Mouse (Mus musculus): ENCODE measurements around the gene Mknk2. TPM values are rescaled to one million over a fixed set of nuclear protein-coding genes. Genes with fewer than 3 reads are reported as not detected.

Gene Mknk2
- polyA plus RNA-seq, 1 experiment from 2014 or later: 105 TPM

- peaks cover 64% of the 10 kb centered on the region for H3K36me3 ChIP-seq
- WGBS: 88% methylated on average over 3 of the region's 3 CpGs
Measured at GRCm38 (mm10) chr10:80686617-80687016, 8.7 kb upstream of the Mknk2 start.

GRCm38 (mm10) chr10:80684984-80685383 is 7.1 kb upstream of the Mknk2 start:
- peaks cover 4% of the 10 kb centered on the region for H3K4me1 ChIP-seq
- ATAC-seq (ENCODE audit: insufficient number of reproducible peaks, low FRiP score, low TSS enrichment, low read depth): no peak
- H3K9me3 ChIP-seq (replicated peaks): no peaks in the 10 kb centered on the region
- no peak overlapping the region for H3K9ac ChIP-seq
- H3K36me3 ChIP-seq: peaks cover 48% of the 10 kb centered on the region
- H3K27me3 ChIP-seq: no peaks in the 10 kb centered on the region
- H3K4me2 ChIP-seq (replicated peaks): no peak overlapping the region
- H3K4me3 ChIP-seq (replicated peaks): no peak overlapping the region
- no peak overlapping the region for H3K27ac ChIP-seq (replicated peaks)
- 96% methylated on average over 4 of the region's 4 CpGs for WGBS

More at GRCm38 (mm10) chr10:80686617-80687016, 8.7 kb upstream of the Mknk2 start:
- Histone ChIP-seq H3K9ac (no peak overlapping the region), H3K4me1 (no peaks in the 10 kb centered on the region), H3K4me3 (replicated peaks) (no peak overlapping the region), H3K27ac (replicated peaks) (no peak overlapping the region), H3K27me3 (no peaks in the 10 kb centered on the region), H3K4me2 (replicated peaks) (no peak overlapping the region), H3K9me3 (replicated peaks) (no peaks in the 10 kb centered on the region)
- no peak for ATAC-seq (ENCODE audit: insufficient number of reproducible peaks, low FRiP score, low TSS enrichment, low read depth)

- Histone ChIP-seq H3K4me1 (peaks cover 12% of the 10 kb centered on the region), H3K4me3 (replicated peaks) (no peak overlapping the region), H3K27me3 (no peaks in the 10 kb centered on the region), H3K36me3 (peaks cover 41% of the 10 kb centered on the region), H3K9me3 (replicated peaks) (no peaks in the 10 kb centered on the region), H3K27ac (replicated peaks) (no peak overlapping the region), H3K4me2 (replicated peaks) (no peak overlapping the region), H3K9ac (no peak overlapping the region)
- 61% methylated on average over 6 of the region's 6 CpGs for WGBS
- ATAC-seq (ENCODE audit: insufficient number of reproducible peaks, low FRiP score, low TSS enrichment, low read depth): no peak
Measured at GRCm38 (mm10) chr10:80684214-80684613, 6.3 kb upstream of the Mknk2 start.

GRCm38 (mm10) chr10:80683647-80684046 is 5.7 kb upstream of the Mknk2 start:
- no peaks in the 10 kb centered on the region for H3K9me3 ChIP-seq (replicated peaks)
- H3K4me3 ChIP-seq (replicated peaks): no peak overlapping the region
- H3K36me3 ChIP-seq: peaks cover 38% of the 10 kb centered on the region
- no peak overlapping the region for H3K9ac ChIP-seq
- no peak overlapping the region for H3K27ac ChIP-seq (replicated peaks)
- 88% methylated on average over 1 of the region's 1 CpGs for WGBS
- ATAC-seq (ENCODE audit: insufficient number of reproducible peaks, low FRiP score, low TSS enrichment, low read depth): no peak
- H3K27me3 ChIP-seq: no peaks in the 10 kb centered on the region
- H3K4me1 ChIP-seq: peaks cover 18% of the 10 kb centered on the region
- no peak overlapping the region for H3K4me2 ChIP-seq (replicated peaks)

- H3K9ac ChIP-seq: no peak overlapping the region
- no peak overlapping the region for H3K4me2 ChIP-seq (replicated peaks)
- H3K4me3 ChIP-seq (replicated peaks): no peak overlapping the region
- H3K36me3 ChIP-seq: peaks cover 31% of the 10 kb centered on the region
- H3K27ac ChIP-seq (replicated peaks): no peak overlapping the region
- H3K9me3 ChIP-seq (replicated peaks): no peaks in the 10 kb centered on the region
- H3K4me1 ChIP-seq: peaks cover 34% of the 10 kb centered on the region
- H3K27me3 ChIP-seq: no peaks in the 10 kb centered on the region
- ATAC-seq (ENCODE audit: insufficient number of reproducible peaks, low FRiP score, low TSS enrichment, low read depth): no peak
- 91% methylated on average over 6 of the region's 6 CpGs for WGBS
Measured at GRCm38 (mm10) chr10:80682003-80682402, 4.1 kb upstream of the Mknk2 start.

GRCm38 (mm10) chr10:80680260-80680696 is 2.4 kb upstream of the Mknk2 start:
- H3K27ac ChIP-seq (replicated peaks): peak overlapping the region; percentile 99
- no peaks in the 10 kb centered on the region for H3K27me3 ChIP-seq
- no peak for ATAC-seq (ENCODE audit: insufficient number of reproducible peaks, low FRiP score, low TSS enrichment, low read depth)
- H3K9ac ChIP-seq: no peak overlapping the region
- H3K36me3 ChIP-seq: peaks cover 14% of the 10 kb centered on the region
- WGBS: 77% methylated on average over 2 of the region's 2 CpGs
- no peaks in the 10 kb centered on the region for H3K9me3 ChIP-seq (replicated peaks)
- H3K4me2 ChIP-seq (replicated peaks): no peak overlapping the region
- no peak overlapping the region for H3K4me3 ChIP-seq (replicated peaks)
- peaks cover 38% of the 10 kb centered on the region for H3K4me1 ChIP-seq

- Histone ChIP-seq H3K4me2 (replicated peaks) (no peak overlapping the region), H3K9me3 (replicated peaks) (no peaks in the 10 kb centered on the region), H3K27ac (replicated peaks) (peak overlapping the region; percentile 99), H3K27me3 (no peaks in the 10 kb centered on the region), H3K4me3 (replicated peaks) (no peak overlapping the region), H3K36me3 (0 out of 2 replicates have a peak, but pooled peaks cover 8% of the 10 kb centered on the region), H3K9ac (no peak overlapping the region), H3K4me1 (peaks cover 44% of the 10 kb centered on the region)
- 50% methylated on average over 9 of the region's 9 CpGs for WGBS
- ATAC-seq (ENCODE audit: insufficient number of reproducible peaks, low FRiP score, low TSS enrichment, low read depth): no peak
Measured at GRCm38 (mm10) chr10:80679556-80680259, 1.8 kb upstream of the Mknk2 start.

- H3K9me3 ChIP-seq (replicated peaks): no peaks in the 10 kb centered on the region
- H3K36me3 ChIP-seq: 0 out of 2 replicates have a peak, but pooled peaks cover 4% of the 10 kb centered on the region
- H3K4me3 ChIP-seq (replicated peaks): no peak overlapping the region
- peaks cover 53% of the 10 kb centered on the region for H3K4me1 ChIP-seq
- peak overlapping the region; percentile 84; the same call in 1 of the 2 replicates for H3K4me2 ChIP-seq (replicated peaks)
- no peaks in the 10 kb centered on the region for H3K27me3 ChIP-seq
- WGBS: 49% methylated on average over 9 of the region's 10 CpGs
- H3K9ac ChIP-seq: no peak overlapping the region
- no peak for ATAC-seq (ENCODE audit: insufficient number of reproducible peaks, low FRiP score, low TSS enrichment, low read depth)
- H3K27ac ChIP-seq (replicated peaks): peak overlapping the region; percentile 99
Measured at GRCm38 (mm10) chr10:80678601-80679377, 877 bp upstream of the Mknk2 start.

GRCm38 (mm10) chr10:80677128-80677875 is 610 bp downstream of the Mknk2 start:
- no peak for ATAC-seq (ENCODE audit: insufficient number of reproducible peaks, low FRiP score, low TSS enrichment, low read depth)
- peaks cover 68% of the 10 kb centered on the region for H3K4me1 ChIP-seq
- peak overlapping the region; percentile 84 for H3K4me2 ChIP-seq (replicated peaks)
- H3K36me3 ChIP-seq: 0 out of 2 replicates have a peak, but pooled peaks cover under 1% of the 10 kb centered on the region
- H3K27me3 ChIP-seq: no peaks in the 10 kb centered on the region
- 27% methylated on average over 9 of the region's 9 CpGs for WGBS
- no peaks in the 10 kb centered on the region for H3K9me3 ChIP-seq (replicated peaks)
- peak overlapping the region; percentile 65 for H3K9ac ChIP-seq
- peak overlapping the region; percentile 99 for H3K27ac ChIP-seq (replicated peaks)
- peak overlapping the region; percentile 97 for H3K4me3 ChIP-seq (replicated peaks)

- peaks cover 9% of the 10 kb centered on the region for H3K36me3 ChIP-seq
- H3K9me3 ChIP-seq (replicated peaks): no peaks in the 10 kb centered on the region
- peak overlapping the region; percentile 98 for H3K9ac ChIP-seq
- peak overlapping the region; percentile 97 for H3K4me3 ChIP-seq (replicated peaks)
- H3K27ac ChIP-seq (replicated peaks): peak overlapping the region; percentile 99
- WGBS: under 1% methylated on average over 55 of the region's 78 CpGs
- H3K4me1 ChIP-seq: peaks cover 76% of the 10 kb centered on the region
- peak overlapping the region; percentile 84 for H3K4me2 ChIP-seq (replicated peaks)
- peak; percentile 92 for ATAC-seq (ENCODE audit: insufficient number of reproducible peaks, low FRiP score, low TSS enrichment, low read depth)
- no peaks in the 10 kb centered on the region for H3K27me3 ChIP-seq
Measured at GRCm38 (mm10) chr10:80676198-80676928, 1.5 kb downstream of the Mknk2 start.
